Mouse (Mus musculus) hindbrain, embryonic 16.5 days (tissue): ENCODE results near the gene Mcfd2. TPM values are rescaled to one million over a fixed set of nuclear protein-coding genes. Genes with fewer than 3 reads are reported as not detected.

Experiments
- ATAC-seq: fragments of 200-750 bp; cut with Nextera tagmentation; 2 replicates; pipeline ENCODE4 v1.8.0; 2017; ENCODE audit warnings: moderate TSS enrichment, moderate library complexity
- H3K27ac ChIP-seq: fragments of 300-500 bp; sonication (generic); 2 replicates; pipeline ENCODE4 v1.5.1; 2014; ENCODE audit warnings: low read depth, mild to moderate bottlenecking, control low read depth, low read length, moderate library complexity
- H3K27me3 ChIP-seq: fragments of 300-500 bp; sonication (generic); replicated peaks from 2 replicates; pipeline ENCODE4 v1.6.1; 2014; ENCODE audit warnings: low read length; ENCODE audit not compliant: control insufficient read depth, insufficient read depth
- H3K36me3 ChIP-seq: fragments of 300-500 bp; sonication (generic); 2 replicates; pipeline ENCODE4 v1.6.1; 2014; ENCODE audit warnings: mild to moderate bottlenecking, low read length, moderate library complexity, mixed read lengths; ENCODE audit not compliant: control insufficient read depth, insufficient read depth
- H3K4me1 ChIP-seq: fragments of 300-500 bp; sonication (generic); 2 replicates; pipeline ENCODE4 v1.6.1; 2014; ENCODE audit warnings: low read depth, low read length; ENCODE audit not compliant: control insufficient read depth, insufficient read depth
- H3K4me2 ChIP-seq: fragments of 300-500 bp; sonication (generic); 2 replicates; pipeline ENCODE4 v1.6.1; 2014; ENCODE audit warnings: mild to moderate bottlenecking, low read length, control low read depth, moderate library complexity
- H3K4me3 ChIP-seq: fragments of 300-500 bp; sonication (generic); 2 replicates; pipeline ENCODE4 v1.5.1; 2014; ENCODE audit warnings: mild to moderate bottlenecking, low read length, control low read depth, moderate library complexity
- H3K9ac ChIP-seq: fragments of 300-500 bp; sonication (generic); 2 replicates; pipeline ENCODE4 v1.6.1; 2014; ENCODE audit warnings: low read depth, mild to moderate bottlenecking, control low read depth, low read length, moderate library complexity
- H3K9me3 ChIP-seq: fragments of 300-500 bp; sonication (generic); 2 replicates; pipeline ENCODE4 v1.6.1; 2014; ENCODE audit warnings: mild to moderate bottlenecking, low read length, moderate library complexity; ENCODE audit not compliant: control insufficient read depth
- WGBS: fragments of 180-500 bp; shearing (Covaris S2); extraction: QIAGEN DNeasy Blood & Tissue Kit; methylation state at CpG from one replicate; pipeline ENCODE4 v1.1.7; 2014; 5-methylcytosine and 5-hydroxymethylcytosine counted together
- polyA plus RNA-seq: library from polyadenylated mRNA; unstranded; fragments of >200 nt; fragmentation: Nextera tagmentation; extraction: Ambion mirVana; gene quantifications from 2 replicates; pipeline ENCODE4 v1.2.1, GENCODE M21; 2015

Gene Mcfd2
- polyA plus RNA-seq, result 48.1 and 49.0 TPM in 2 replicates

DNA sequence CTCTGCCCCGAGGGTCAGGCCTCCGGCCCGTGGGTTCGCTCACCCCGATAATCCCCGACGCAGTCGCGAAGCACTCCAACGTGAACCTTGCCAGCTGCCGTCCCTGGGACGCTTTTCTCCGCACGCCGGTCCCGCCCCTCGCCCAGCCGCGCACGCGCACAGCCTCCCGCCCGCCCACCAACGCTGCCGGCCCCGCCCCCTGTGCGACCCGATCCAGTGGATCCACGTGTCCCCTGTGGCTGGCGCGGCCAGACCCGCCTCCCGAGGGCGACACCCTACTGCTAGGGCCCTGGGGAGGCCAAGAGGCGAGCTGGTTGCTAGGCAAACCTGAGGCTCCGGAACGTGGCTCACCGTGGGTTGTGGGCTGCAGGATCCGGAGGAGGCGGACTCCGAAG lies at the start of gene Mcfd2:
Gene Mcfd2, minus strand, starts transcription at position 144 of the 395 bp plus-strand sequence.
- peak; percentile 92 for ATAC-seq

DNA sequence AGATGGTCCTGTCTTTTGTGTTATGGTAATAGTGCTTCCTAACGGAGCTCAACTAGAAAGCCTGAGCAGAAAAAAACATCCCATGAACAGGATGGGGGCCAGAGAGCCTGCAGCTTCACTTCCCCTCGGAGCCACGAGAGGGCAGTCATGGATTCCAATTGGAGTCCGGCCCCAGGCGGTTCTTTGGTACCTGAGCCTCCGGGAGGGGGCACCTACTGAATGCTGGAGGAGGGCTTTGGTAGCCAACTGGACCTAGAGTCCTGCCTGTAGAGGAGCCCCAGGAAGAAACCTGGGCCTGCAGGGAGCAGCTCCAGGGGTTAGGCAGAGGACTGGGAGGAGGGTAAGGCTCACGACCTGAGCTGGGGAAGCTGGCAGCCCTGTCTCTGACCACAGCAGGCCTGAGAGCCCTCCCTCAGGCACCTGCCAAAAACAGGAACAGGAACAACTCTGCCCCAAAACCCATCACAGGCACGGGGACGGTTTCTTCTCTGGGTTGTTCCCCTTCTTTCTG lies 49.3 kb upstream of the Mcfd2 start:
- Histone ChIP-seq H3K4me1 (0 out of 2 replicates have a peak, but pooled peaks cover 2% of the 10 kb centered on the region), H3K27me3 (no peaks in the 10 kb centered on the region), H3K4me2 (peak overlapping the region; percentile 16; the same call in 1 of the 2 replicates), H3K36me3 (no peaks in the 10 kb centered on the region), H3K4me3 (no peak overlapping the region), H3K9me3 (no peaks in the 10 kb centered on the region), H3K9ac (no peak overlapping the region), H3K27ac (no peak overlapping the region)
- peak; percentile 76 for ATAC-seq
- 9% methylated on average over 9 of the region's 9 CpGs for WGBS

More for the DNA sequence above, at the start of gene Mcfd2:
- Histone ChIP-seq H3K36me3 (0 out of 2 replicates have a peak, but pooled peaks cover 2% of the 10 kb centered on the region), H3K9ac (peak within 1 kb of the TSS; percentile 91), H3K27ac (peak within 1 kb of the TSS; percentile 78), H3K4me1 (peaks cover 9% of the 10 kb centered on the region), H3K4me3 (peak within 1 kb of the TSS; percentile 76), H3K9me3 (no peaks in the 10 kb centered on the region), H3K27me3 (no peaks in the 10 kb centered on the region), H3K4me2 (peak within 1 kb of the TSS; percentile 61)
- under 1% methylated on average over 41 of the region's 41 CpGs for WGBS

DNA sequence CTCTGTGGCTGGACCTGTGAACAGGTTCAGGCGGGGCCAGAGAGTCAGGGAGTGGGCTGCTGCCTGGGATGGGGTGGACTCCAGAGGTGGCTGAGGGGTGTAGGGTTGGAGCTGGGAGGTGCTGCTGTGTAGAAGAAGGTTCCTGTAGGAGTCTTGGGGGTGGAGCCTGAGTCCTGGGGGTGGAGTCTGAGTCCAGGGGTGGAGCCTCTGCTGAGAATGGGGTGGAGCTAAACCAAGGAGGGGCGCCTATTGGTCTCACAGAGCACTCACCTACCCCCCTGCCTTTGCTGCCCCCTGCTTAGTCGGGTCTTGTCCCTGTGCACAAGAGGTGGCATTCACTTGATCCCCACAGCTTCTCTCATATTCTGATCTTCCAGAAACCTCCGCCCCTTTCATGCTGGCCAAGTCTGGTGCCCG lies 48.8 kb upstream of the Mcfd2 start:
- Histone ChIP-seq H3K4me1 (0 out of 2 replicates have a peak, but pooled peaks cover 2% of the 10 kb centered on the region), H3K36me3 (no peaks in the 10 kb centered on the region), H3K27ac (no peak overlapping the region), H3K4me3 (no peak overlapping the region), H3K9me3 (no peaks in the 10 kb centered on the region), H3K4me2 (peak overlapping the region; percentile 16; the same call in 1 of the 2 replicates), H3K9ac (no peak overlapping the region), H3K27me3 (no peaks in the 10 kb centered on the region)
- ATAC-seq, result peak; percentile 53
- WGBS, result 49% methylated on average over 5 of the region's 5 CpGs

DNA sequence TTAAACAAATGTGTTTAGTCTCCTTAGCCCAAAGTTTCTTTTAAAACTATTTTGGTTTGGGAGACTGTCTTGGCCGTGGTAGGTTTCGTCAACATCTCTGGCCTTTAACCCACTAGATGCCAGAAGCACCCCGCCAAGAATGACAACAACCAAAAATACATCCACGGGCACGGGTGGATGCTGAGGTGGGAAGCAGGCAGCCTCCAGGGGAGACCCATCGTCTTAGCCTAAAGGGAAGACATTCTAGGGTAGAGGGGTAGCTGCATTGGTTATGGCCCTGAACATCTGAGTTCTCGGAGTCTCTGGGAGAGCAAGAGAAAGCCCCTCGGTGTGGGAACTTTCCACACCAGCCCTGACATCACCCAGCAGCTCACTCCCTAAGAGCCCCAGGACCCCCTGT lies 48.4 kb upstream of the Mcfd2 start:
- no peaks in the 10 kb centered on the region for H3K9me3 ChIP-seq
- H3K27me3 ChIP-seq, result no peaks in the 10 kb centered on the region
- 84% methylated on average over 8 of the region's 8 CpGs for WGBS
- H3K36me3 ChIP-seq, result no peaks in the 10 kb centered on the region
- no peak for ATAC-seq
- H3K4me1 ChIP-seq, result 0 out of 2 replicates have a peak, but pooled peaks cover 2% of the 10 kb centered on the region
- H3K4me2 ChIP-seq, result no peak overlapping the region
- no peak overlapping the region for H3K4me3 ChIP-seq
- H3K27ac ChIP-seq, result no peak overlapping the region
- no peak overlapping the region for H3K9ac ChIP-seq

DNA sequence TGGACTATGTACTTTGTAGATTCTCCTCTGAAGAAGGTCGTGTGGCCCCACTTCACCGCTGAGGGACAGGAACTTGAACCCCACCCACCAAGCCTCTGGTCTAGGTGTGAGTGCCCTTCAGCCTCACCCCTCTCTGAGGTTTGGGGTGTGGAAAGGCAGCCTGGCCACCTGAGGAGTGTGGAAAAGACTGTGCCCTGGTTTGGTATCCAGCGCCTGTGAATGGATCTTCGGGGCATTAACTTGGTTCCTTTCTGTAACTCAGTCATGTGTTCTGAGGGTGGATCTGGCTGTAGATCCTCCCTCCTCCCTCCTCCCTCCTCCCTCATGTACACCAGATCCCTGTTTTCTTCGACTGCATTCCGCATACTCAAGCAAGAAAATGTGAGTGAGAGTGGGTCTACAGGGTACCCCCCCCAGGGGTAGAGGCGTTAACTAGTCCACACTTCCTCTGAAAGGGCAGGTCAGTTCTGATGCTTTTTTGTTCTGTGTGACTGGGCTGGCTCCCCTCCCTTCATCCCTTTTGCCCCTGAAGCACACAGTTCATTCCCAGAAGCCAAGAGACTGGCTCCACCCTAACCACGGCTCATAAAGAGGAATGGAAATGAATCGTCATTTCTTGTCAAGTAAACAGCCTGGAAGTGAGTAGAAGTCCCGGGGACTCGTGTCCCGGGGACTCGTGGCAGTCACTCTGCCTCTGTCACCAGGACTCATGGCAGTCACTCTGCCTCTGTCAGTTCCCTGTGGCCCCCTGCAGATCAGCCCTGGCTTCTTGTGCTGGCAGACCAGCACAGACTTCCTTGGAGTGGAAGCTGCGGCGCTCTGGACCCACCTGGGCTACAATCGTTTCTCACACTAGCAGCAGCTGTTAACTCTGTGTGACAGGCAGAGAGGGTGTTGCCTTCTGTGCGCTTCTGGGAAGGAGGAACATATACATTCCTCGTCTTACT lies 47.5 kb upstream of the Mcfd2 start:
- Histone ChIP-seq H3K27me3 (no peaks in the 10 kb centered on the region), H3K27ac (no peak overlapping the region), H3K4me1 (0 out of 2 replicates have a peak, but pooled peaks cover 2% of the 10 kb centered on the region), H3K36me3 (no peaks in the 10 kb centered on the region), H3K9ac (no peak overlapping the region), H3K9me3 (no peaks in the 10 kb centered on the region), H3K4me3 (no peak overlapping the region), H3K4me2 (no peak overlapping the region)
- no peak for ATAC-seq
- WGBS, result 52% methylated on average over 18 of the region's 18 CpGs

DNA sequence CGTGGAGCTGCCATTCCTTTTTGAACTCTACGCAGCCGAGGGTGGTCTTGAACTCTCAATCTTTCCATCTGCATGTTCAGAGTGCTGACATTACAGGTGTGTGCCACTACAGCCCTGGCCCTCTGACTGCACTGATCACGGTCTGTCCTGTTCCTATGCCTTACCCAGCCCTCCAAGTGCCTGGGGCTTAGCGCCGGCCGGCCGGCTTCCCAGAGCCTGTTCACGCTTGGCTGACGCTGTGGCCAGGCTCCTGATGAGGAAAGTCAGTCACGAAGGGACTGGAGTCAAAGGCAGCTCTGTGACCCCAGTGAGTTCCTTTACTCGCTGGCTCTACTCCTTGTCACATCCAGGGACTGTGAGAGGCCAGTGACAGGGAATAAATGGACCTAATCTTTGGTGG lies 46.6 kb upstream of the Mcfd2 start:
- 29% methylated on average over 12 of the region's 12 CpGs for WGBS
- H3K27ac ChIP-seq, result no peak overlapping the region

DNA sequence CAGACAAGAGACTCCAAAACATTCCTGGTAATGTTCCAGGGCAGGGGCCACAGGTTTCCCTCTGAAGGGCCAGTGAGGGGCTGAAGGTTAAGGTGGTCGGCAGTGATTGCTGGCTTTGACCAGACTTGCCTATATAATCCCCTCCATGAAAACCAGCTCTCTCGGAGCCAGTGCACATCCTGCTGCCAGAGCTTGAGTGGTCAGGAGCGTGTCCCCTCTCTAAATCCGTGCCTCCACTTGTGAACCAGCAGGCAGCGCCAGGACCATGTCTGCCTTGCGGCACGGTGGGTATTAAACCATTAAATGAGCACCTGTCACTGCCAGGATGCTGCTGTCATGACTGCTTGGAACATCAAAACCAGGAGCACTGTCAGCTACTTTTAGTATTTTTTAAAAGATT lies 44.8 kb upstream of the Mcfd2 start:
- WGBS, result 88% methylated on average over 7 of the region's 7 CpGs
- H3K9ac ChIP-seq, result no peak overlapping the region

More for the DNA sequence above, 46.6 kb upstream of the Mcfd2 start:
- Histone ChIP-seq H3K9ac (no peak overlapping the region), H3K4me2 (no peak overlapping the region), H3K4me1 (0 out of 2 replicates have a peak, but pooled peaks cover 2% of the 10 kb centered on the region), H3K27me3 (no peaks in the 10 kb centered on the region), H3K9me3 (no peaks in the 10 kb centered on the region), H3K4me3 (no peak overlapping the region), H3K36me3 (no peaks in the 10 kb centered on the region)
- ATAC-seq, result no peak

DNA sequence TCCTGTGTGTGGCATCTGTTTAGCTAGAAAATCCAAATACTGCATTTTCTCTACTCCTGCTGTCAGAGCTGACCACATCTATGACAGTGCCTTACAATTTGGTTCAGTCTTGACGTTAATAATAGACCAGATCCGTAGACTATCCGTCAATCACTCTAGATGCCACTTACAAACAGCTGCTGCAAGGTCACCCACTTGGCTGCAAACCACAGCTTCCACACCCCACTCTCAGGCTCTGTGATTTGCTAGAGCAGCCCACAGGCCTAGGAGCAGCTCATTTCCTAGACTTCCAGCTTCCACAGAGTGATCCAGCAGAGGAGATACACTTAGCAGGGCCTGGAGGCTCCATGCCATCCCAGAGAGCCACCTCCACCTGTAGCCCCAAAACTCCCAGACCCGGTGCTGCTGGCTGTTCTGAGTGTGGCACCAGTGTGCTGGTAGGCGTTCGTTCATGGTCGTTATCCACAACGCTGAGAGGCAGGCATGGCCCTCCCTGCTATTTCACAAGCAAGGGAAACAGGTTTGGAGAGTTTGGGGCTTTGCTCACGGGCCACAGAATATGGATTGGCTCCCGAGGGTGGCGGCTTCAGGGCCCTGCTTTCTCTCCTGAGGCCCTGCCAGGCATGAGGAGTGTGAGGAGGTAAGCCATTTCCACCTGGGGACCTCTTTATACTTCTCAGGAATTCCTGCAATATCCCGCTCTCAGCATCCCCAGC lies 43.5 kb upstream of the Mcfd2 start:
- 78% methylated on average over 12 of the region's 12 CpGs for WGBS
- H3K9ac ChIP-seq, result no peak overlapping the region
- no peaks in the 10 kb centered on the region for H3K9me3 ChIP-seq
- no peaks in the 10 kb centered on the region for H3K4me1 ChIP-seq
- H3K27ac ChIP-seq, result no peak overlapping the region
- H3K4me2 ChIP-seq, result no peak overlapping the region
- H3K4me3 ChIP-seq, result no peak overlapping the region
- no peaks in the 10 kb centered on the region for H3K27me3 ChIP-seq
- no peak for ATAC-seq
- no peaks in the 10 kb centered on the region for H3K36me3 ChIP-seq

More for the DNA sequence above, 44.8 kb upstream of the Mcfd2 start:
- ATAC-seq, result no peak
- Histone ChIP-seq H3K4me2 (no peak overlapping the region), H3K4me3 (no peak overlapping the region), H3K9me3 (no peaks in the 10 kb centered on the region), H3K36me3 (no peaks in the 10 kb centered on the region), H3K4me1 (0 out of 2 replicates have a peak, but pooled peaks cover 2% of the 10 kb centered on the region), H3K27me3 (no peaks in the 10 kb centered on the region), H3K27ac (no peak overlapping the region)
